Mouse (Mus musculus) liver, adult (tissue): Measurements from ENCODE around the gene Gm15517.

Source experiments
- GATA4 ChIP-seq: IDR thresholded peaks from 2 replicates; pipeline ENCODE4 v1.6.1; 2014; ENCODE audit warnings: mild to moderate bottlenecking, low read length; ENCODE audit not compliant: insufficient replicate concordance

The Gm15517 gene

DNA sequence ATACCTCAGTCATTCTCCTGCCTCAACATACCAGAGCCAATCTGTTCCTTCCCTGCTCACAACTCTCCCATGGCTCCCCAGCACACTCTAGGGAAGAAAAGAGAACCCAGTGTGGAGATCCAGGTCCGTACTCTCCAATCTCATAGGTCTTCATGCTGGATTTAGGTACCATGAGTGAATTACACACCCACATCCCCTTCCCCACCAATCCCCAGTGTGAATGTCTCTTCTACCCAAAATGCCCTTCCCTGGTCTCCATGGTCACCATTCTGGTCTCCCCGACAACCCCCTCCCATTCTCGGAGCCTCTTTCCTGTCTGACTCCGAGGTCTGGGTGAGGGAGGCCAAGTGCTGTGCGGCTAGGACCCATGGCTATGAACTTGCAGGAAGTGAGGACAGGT lies at the start of gene Gm15517:
Gm15517 (plus strand) TSS at position 301 of the 400 bp plus-strand sequence.
- TF ChIP-seq GATA4: no peak

GRCm38 (mm10) chr7:44215645-44216044 lies 45.6 kb upstream of the Gm15517 start, which contains the start of gene Klk1b5:
Klk1b5 (plus strand) TSS chr7:44215945.
- TF ChIP-seq GATA4: no peak

- no peak for TF ChIP-seq GATA4
Observed at GRCm38 (mm10) chr7:44225076-44225475, 36.2 kb upstream of the Gm15517 start, which contains the start of gene Klk1. Klk1 (plus strand) TSS chr7:44225360.

DNA sequence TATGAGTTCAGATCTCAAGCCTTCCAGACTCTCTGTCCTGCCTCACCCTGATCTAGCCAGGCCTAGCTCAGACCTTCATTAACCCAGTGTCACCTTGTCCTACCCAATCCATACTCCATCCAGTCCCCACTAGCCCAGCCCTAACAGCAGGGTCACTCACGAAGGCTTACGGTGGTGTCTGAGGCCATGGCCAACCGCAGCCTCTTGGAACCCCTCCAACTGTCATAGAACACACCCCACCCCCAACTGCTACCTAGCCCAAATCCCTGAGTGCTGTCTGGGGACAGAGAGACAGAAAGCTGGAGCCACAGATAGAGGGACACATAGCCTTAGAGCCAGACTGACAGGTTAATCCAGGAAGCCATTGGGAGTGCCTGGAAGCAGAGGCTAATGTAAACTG lies 25.3 kb upstream of the Gm15517 start, which contains the start of gene Gm36864:
Gm36864 (plus strand) TSS at position 269 of the 400 bp plus-strand sequence.
- no peak for TF ChIP-seq GATA4

GRCm38 (mm10) chr7:44239913-44240312 lies 21.3 kb upstream of the Gm15517 start:
- no peak for TF ChIP-seq GATA4

DNA sequence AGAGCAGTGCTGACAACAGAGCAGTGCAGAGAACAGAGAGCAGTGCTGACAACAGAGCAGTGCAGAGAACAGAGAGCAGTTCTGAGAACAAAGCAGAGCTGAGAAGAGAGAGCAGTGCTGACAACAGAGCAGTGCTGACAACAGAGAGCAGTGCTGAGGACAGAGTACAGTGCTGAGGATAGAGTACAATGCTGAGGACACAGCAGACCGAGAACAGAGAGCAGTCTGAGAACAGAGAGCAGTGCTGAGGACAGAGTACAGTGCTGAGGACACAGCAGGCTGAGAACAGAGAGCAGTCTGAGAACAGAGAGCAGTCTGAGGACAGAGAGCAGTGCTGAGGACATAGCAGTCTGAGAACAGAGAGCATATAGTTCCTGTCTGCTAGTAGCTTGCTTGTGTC lies 20.5 kb upstream of the Gm15517 start:
- no peak for TF ChIP-seq GATA4

GRCm38 (mm10) chr7:44241163-44241562 lies 20.1 kb upstream of the Gm15517 start:
- TF ChIP-seq GATA4: no peak

- no peak for TF ChIP-seq GATA4
Observed at GRCm38 (mm10) chr7:44244080-44244479, 17.2 kb upstream of the Gm15517 start.

- TF ChIP-seq GATA4: no peak
Observed at GRCm38 (mm10) chr7:44246055-44246983, 14.9 kb upstream of the Gm15517 start, which contains the start of the genes 1700028J19Rik and 2410002F23Rik. 1700028J19Rik (minus strand) TSS chr7:44246695. 2410002F23Rik (plus strand) TSS chr7:44246722.

GRCm38 (mm10) chr7:44246984-44247470 lies 14.2 kb upstream of the Gm15517 start:
- no peak for TF ChIP-seq GATA4

DNA sequence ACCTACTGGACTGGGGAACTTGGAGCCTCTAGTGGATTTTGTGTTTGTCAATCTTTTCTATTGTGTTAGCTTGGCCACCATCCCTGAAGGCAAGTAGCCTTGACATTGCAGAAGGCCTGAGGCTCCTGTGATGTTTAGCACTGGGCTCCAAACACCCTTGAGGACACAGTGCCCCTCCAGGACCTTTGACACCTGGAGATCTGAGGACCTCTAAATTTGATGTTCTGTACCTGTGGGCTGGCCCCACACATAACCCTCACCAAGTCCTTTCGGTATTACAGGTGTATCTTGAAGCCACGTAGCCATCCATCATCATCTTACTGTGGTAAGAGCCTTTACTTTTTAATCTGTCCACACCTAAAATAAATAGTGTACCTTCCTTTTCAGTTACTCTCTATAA lies 13.3 kb upstream of the Gm15517 start:
- TF ChIP-seq GATA4: no peak

- TF ChIP-seq GATA4: no peak
Observed at GRCm38 (mm10) chr7:44249248-44249647, 12.0 kb upstream of the Gm15517 start.

GRCm38 (mm10) chr7:44253023-44253616 lies 8.1 kb upstream of the Gm15517 start:
- no peak for TF ChIP-seq GATA4

DNA sequence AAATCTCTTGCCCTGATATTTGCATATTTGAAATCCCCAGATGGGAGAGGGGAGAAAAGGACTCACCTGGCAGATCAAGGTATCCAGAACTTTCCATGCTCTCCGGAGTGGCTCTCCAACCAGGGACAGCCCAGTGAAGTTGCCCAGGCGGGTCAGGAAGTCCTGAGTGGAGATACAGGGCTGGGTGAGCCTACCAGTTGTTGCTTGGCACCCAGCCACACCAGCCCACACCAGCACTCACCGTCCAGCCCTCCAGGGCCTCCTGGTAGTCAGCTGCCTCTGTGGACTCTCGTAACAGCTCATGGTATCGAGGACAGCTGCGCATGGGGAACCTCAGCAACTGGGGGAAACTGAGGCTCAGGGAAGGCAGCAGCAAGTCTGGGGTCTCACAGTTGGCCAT lies 6.3 kb upstream of the Gm15517 start:
- TF ChIP-seq GATA4: no peak

- no peak for TF ChIP-seq GATA4
Observed at GRCm38 (mm10) chr7:44257278-44257677, 4.0 kb upstream of the Gm15517 start, which contains the start of gene Acp4. Acp4 (minus strand) TSS chr7:44257378.

DNA sequence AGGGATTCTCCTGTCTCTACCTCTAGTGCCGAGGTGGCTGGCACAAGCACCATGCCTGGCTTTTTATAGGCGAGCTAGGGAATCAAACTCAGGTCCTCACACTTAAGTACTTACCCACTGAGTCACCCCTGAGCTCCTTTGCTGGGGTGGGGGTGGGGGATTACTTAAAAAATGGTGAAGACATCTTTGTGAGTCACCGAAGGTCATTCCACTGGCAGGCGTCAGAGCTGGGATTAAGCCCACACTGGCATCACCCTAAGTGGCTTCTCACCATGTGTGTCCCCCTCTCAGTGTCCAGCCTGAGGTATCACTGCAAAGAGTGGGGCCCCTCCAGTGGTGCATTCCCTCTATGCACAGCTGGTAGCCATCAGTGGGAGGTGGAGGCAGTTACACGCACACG lies 837 bp upstream of the Gm15517 start:
- TF ChIP-seq GATA4: no peak
